Mouse (Mus musculus): ENCODE measurements around the gene Cdcp1. TPM values are rescaled to one million over a fixed set of nuclear protein-coding genes. Genes with fewer than 3 reads are reported as not detected.

Gene Cdcp1
- total RNA-seq (2021): under 1 TPM in 1 of 2 experiments, not detected in 1; 0.07 TPM
- long read RNA-seq, experiment 1: 0 reads
- long read RNA-seq, experiment 2: 0 reads

DNA sequence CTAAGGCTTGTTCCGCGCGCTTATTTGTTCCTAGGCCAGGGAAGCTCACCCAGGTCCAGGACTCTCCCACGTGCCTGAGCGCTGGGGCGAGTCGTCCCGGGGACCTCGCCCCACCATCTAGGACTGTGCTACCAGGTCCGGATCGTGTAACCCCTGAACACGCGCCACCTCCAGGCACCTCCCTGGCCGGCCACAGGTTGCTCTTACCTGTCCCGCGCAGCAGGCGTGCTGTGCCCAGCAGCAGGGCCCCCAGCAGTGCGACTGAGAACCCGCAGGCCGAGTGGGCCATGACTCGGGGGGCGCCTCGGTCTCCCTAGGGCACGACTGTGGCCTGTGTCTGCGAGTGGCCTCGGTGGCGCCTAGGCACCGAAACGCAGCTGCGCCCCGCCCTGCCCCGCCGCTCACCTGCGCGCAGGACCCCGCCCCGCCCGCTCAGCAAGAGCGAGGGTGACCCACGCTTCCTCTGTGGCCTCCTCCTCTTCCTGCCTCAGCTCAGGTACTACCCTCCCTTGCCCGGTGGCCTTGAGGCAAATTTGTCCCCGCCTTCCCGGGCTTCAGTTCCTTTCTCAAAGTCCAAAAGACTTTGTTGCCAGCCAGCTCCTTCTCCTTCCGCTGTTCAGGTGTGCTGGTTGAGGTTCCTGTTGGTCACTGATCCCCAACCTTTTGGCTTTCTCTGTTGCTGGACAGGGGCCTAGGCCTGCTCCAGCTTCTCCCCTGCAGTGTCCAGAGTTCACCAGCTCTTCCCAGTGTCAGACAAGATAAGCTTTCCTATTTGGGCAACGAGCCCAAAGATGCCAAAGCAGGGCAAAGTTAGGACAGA, at the start of gene Cdcp1:
Gene Cdcp1 (minus strand): TSS at position 418 of the 820 bp plus-strand sequence.
- DNase-seq (ENCODE audit: low spot score in 2 of 2): no peak

DNA sequence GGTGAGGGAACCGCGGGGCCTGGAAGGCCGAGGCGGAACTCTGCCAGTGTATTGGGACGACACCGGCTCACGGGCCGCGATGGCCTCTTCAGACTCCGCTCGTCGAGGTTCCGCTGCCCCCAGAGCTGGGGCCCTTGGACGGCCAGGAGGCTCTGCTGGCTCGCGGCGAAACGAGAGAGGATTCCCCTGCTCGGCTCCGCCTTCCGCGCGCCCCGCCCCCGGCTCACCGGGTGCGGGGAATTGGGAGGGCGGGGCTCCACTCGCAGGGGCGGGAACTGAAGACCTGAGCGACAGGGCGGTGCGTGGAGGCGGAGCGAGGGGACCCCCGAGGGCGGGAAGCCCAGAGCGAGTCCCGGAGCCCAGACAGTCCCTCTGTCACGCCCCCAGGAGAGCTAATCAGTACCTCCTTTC, 44.8 kb upstream of the Cdcp1 start, which contains the start of gene Tmem158:
Gene Tmem158 (minus strand): TSS at position 154 of the 411 bp plus-strand sequence.
- peak; percentile 81 to 83 for DNase-seq (ENCODE audit: low spot score in 2 of 2)

DNA sequence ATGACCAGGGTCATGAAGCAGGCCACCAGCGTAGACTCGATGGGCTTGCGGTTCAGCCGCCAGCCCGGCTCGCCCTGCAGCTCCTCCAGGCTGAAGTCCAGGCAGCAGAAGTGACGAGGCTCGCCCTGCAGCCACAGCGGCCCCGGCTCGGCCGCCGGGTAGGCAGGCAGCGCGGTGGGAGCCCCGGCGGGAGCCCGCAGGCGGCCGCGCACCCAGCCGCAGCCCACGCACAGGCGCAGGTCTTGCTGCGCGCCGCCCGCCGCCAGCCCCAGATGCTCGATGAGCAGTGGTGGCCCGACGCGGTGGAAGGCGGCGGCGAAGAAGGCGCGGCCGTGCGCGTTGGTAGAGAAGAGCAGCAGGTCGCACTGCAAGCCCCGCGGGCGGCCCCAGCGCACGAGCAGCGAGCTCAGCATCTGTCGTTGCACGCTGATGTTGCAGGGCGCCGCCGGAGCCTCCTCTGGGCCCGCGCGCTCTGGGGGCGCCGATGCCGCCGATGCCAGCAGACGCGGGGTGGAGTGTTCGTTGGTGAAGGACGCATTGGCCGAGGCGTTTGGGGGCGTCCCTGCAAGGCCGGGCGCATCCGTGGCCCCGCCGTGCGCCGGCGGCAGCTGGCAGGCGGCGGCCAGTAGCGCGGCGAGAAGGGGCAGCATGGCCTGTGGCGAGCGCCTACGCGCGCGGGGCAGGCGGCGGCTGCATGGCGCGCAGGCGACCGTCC, 44.2 kb upstream of the Cdcp1 start:
- peak in 1 of 2 experiments; percentile 42 for DNase-seq (ENCODE audit: low spot score in 2 of 2)

DNA sequence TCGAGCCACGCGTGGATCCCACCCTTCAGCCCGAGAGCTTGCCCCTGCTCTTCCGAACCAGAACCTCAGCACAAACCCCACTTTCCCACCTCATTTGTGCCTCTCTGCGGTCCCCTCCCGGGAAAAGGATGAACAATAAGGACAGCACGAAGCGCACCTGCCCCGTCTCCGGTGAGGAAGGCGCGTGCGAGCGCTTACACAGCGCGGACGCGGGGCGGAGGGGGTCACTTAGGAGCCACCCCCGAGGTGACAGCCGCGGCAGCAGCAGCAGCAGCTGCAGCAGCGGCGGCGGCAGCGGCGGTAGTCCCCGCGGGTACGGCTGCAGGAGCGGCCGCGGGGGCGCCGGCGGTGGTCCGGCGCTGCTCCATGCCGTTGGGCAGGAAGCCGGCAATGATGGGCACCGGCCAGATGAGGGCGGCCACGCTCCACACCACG, 43.6 kb upstream of the Cdcp1 start:
- peak; percentile 76 to 79 for DNase-seq (ENCODE audit: low spot score in 2 of 2)

DNA sequence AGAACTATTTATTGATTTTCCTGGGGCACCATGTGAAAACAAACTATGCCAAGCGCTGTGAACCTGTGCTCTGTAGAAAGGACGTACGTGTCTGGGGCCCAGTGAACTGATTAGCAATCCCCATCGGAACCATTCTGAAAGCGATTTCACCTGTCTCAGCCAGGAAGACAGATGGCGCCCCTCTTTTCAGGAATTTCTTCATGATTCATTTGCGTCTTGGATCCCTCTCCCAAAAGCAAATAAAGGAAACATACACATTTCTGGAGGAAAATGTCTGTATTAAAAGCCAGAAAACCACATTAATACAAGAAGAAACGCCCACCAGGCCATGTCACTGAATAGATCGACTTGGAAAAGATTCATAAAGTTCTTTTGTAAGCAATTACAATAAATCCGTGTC, 43.0 kb upstream of the Cdcp1 start:
- no peak for DNase-seq (ENCODE audit: low spot score in 2 of 2)

DNA sequence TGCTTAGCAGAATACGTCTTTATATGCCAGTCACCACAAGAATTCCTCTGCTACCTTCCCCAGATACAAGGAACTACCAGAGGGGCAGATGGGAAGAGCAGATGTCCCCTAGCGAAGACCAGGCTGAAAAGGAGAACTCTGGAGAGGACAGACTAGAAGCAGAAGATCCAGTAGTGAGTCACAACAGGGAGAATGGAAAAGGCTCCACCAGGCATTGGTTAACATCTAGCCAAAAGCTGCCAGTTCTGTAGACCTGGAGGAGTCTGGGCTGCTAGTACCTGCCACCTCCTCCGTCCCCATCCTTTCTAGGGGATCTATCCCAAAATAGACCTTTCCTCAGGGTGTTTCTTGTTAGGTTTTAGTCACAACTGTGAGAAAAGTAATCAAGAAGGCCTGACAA, 39.9 kb upstream of the Cdcp1 start:
- DNase-seq (ENCODE audit: low spot score in 2 of 2): no peak

DNA sequence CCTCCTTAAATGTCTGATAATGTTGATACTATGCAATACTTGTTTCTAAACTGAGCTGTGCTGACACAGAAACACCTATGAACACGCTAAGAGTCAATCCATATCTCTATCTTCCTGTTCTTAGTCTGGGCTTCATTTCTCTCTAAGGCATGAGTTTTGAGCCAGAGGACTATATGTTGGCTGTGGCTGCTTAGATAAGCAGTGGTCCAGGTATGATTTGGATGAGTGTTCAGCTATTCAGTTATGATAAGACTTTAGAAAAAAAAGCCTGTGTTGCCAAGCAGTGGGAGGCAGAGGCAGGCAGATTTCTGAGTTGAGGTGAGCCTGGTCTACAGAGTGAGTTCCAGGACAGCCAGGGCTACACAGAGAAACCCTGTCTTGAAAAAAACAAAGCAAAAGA, 32.2 kb upstream of the Cdcp1 start:
- DNase-seq (ENCODE audit: low spot score in 2 of 2): no peak

DNA sequence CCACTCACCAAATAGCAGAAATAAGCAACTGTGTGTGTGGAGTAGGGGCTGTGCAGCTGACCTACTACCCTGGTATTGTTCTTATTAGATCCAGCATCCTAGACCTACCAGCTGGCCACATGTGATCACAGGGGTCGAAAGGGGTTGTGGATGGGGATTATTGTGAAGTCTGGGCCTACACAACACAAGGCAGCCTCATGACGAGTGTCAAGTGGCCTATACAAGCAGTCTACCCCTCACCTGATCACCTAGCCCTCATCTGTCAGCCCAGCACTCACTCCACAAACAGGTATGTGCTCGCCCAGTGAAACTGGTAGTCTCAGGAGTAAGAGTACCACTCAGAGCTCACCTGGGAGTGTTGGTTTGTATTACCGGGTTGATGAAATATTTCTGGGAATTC, 29.3 kb upstream of the Cdcp1 start:
- no peak for DNase-seq (ENCODE audit: low spot score in 2 of 2)

DNA sequence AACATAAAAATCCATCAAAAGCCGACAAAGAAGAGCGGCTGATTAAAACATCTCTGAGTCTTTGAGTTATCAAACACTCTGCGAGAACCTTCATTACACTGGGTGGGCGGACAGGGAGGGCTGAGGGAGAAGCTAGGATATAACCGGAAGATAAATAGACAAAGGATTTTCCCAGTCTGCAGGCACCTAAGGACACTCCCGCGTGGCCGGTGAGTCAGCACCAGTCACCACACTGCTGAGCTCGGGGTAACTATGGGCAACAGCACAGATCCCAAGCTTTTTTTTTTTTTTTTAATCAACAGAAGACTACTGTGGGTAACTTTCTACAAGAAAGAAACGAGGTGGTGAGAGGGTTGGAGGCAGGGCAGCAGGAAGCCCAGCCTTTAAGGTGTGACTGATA, 28.1 kb upstream of the Cdcp1 start:
- DNase-seq (ENCODE audit: low spot score in 2 of 2): peak in 1 of 2 experiments; percentile 24

DNA sequence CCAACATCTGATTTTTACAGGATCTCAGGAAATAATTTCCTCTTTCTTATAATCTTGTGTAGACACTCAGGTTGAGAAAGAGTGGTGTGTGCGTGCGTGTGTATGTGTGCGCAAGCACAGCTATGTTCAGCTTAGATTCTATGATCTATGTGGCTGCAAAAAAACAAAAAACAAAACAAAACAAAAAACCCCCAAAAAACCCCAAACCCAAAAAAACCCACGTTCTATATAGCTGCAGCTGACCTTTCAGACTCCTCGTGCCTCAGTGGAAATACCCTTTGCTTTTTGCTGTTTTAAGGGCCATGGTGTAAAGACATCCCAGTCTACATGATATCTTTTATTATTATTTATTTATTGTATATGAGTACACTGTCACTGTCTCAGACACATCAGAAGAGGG, 25.4 kb upstream of the Cdcp1 start:
- DNase-seq (ENCODE audit: low spot score in 2 of 2): no peak

DNA sequence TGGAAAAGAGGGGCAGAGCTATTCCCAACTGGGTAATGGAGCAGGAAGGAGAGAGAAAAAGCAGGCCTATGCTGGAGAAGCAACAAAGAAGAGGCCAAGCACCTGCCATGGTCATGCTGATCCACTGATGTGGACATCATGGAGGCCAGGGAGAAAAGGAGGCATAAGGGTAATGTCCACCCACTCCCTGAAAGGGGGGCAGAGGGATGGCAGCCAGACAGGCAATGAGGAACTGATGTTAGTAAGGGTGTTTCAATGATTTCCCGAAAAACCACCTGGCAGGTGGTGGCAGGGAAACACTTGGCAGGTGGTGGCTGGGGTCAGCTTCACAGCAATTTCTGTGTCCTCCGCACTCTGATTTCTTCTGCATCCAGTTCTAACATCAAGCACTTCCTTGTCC, 24.9 kb upstream of the Cdcp1 start:
- no peak for DNase-seq (ENCODE audit: low spot score in 2 of 2)

DNA sequence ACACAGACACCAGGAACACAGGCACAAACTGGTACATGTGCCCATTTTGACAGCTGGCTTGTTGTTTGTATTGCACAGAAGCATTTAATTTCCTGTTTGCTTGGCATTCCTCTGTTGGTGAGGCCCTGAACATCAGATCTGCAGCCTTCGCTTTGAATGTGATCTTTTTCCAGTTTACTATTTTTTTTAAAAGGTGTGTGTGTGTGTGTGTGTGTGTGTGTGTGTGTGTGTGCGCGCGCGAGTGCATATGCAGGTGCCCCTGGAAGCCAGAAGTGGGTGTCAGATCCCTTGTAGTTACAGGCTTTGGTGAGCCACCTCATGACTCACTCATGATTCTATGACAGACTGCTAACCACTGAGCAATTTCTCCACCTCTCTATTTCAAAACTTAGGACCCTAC, 24.4 kb upstream of the Cdcp1 start:
- DNase-seq (ENCODE audit: low spot score in 2 of 2): no peak

DNA sequence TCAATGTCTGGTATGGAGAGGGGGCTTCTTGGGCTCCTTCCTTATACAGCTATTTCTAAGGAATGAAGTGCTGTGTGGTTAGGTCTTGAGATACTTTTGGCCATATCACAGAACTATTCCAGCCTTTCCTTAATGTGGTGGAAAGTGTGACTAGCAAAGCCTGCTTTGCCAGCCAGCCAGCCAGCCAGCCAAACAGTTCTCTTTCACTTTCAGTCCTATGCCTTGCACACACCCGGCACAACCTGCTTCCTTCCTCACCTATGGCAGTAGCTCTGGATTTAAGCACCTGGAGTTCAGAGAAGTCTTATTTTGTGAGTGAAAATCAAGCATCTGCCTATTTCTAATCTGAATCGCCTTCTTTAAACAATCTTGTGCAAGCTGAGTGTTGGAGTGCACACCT, 23.8 kb upstream of the Cdcp1 start:
- no peak for DNase-seq (ENCODE audit: low spot score in 2 of 2)

DNA sequence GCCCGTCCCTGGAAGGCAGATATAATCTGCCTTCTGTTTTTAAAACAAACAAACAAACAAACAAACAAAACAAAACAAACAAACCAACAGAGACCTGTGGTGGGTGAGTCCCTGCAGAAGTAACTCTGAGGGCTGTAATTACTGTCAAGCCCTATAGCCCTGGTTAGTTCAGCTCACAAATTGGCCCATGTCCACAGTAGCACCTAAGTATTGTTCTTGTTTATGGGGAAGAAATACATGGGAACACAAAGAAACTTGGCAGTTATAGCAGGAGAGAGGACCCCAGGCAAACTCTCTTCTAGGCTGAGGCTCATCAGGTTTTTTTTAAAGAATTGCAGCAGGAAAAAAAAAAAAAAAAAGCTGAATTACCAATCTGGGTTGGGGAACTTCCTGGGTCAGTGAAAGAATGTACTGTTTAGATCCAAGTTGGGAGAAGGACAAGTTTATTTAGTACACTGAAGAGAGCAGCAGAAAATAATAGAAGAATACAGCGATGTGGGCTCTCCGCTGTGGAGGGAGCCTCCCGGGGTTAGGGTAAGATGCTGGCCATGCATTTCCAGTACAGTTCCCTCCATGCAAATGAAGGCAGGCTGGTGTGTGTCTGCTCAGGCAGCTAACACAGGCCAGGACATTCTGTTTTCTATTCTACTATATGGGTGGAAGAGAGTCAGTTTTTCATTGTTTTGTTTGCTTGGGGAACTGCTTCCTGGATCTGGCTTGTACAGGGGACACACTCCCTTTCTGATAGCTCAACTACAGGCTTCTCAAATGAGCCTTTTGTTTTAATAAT, 22.6 kb upstream of the Cdcp1 start:
- DNase-seq (ENCODE audit: low spot score in 2 of 2): no peak

DNA sequence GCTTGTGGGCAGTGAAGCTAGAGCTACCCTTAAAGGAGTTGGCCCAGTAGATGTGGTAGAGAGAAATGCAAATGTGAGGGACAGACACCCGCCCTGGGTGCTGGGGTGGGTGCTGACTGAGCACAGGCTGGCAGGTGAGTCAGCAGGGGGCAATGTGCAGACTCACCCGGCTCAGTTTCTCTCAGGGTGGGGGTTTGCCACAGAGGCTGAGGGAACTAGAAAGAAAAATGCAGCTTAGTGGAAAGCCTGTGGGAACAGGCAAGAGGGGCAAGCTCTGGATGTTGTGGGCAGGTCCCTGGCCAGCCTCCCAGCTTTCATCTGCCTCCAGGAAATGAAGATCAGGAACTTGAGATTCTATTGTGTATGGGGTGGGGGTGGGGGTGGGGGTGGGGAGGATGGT, 21.9 kb upstream of the Cdcp1 start:
- DNase-seq (ENCODE audit: low spot score in 2 of 2): no peak

DNA sequence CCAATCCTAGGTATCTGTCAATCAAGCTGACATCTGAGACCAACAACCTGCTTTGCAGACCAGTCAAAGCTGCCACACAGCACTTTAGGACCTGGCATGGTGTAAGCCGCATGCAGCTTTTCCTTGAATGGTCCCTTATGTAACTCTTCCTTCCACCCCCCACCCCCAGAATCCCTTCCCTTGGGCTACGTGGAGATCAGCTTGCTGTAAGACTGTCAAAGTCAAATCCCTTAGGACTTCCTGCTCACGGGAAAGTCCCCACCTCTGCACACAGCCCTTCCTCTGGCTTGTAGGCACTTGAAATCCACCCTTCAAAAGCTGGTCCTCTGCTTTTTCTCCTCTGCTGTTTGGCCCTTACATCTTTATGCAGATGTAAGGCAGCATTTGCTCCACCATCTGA, 19.8 kb upstream of the Cdcp1 start:
- DNase-seq (ENCODE audit: low spot score in 2 of 2): no peak

DNA sequence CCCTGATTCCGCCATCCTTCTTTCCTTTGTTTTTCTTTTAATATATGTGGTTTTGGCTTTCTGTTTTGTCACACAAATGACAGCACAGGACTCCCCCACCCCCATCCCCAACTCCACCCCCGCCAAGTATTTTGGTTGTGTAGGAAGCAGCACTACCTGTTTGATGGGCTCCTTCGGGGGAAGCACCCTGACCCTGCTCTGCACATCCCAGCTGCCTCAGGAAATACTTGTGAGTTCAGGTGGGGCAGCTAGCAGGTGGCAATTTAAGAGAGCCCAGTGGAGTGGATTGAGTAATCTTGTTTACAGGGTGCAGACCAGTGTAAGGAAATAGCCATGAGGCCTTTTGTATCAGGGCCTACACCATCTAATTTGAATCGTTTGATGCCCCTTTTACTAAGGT, 14.0 kb upstream of the Cdcp1 start:
- no peak for DNase-seq (ENCODE audit: low spot score in 2 of 2)

DNA sequence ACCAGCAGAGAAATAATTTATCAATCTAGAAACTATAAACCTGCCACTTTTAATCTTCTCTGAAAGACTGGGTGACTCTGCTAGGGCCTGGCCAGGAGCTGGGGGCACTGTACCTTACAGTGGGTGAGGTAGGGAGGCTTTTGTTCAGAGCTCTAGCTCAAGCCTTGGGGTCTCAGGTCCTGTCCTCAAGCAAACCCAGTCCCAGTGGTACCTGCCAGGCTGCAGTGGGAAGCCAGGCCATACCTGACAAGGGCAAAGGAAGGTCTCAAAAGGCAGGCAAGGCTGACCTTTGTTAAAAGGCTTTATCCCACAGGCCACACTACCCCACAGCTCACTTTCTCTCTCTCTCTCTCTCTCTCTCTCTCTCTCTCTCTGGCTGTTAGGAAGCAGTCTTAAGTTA, 12.8 kb upstream of the Cdcp1 start:
- DNase-seq (ENCODE audit: low spot score in 2 of 2): no peak

DNA sequence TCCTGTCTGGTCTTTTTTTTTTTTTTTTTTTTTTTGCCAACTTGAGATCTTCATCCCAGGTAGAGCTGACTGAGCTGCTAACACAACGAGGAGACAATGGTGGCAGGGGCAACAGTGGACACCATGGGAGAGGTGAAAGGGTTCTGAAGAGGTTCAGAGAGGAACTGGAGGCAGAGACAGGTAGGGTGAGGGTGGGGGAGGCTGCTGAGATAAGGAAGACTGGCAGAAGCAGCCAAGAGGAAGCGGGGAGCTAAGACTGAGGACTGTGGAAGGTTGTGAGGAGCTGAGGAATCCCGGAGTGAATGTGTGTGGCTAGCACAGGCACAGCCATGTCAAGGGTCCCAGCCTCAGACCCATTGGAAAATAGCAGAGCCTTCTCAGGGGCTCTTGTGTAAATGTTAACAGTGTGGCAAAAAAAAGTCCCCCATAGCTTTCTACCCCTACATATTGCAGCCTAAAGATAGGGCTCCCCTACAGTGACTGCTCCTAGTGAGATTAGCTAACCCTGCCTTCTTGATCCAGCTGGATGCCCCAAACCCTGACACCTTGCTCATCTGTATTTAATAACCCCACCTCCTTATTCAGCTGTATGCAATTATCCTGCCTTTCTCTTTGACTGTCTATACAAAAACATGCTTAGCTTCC, 11.4 kb upstream of the Cdcp1 start:
- DNase-seq (ENCODE audit: low spot score in 2 of 2): no peak

DNA sequence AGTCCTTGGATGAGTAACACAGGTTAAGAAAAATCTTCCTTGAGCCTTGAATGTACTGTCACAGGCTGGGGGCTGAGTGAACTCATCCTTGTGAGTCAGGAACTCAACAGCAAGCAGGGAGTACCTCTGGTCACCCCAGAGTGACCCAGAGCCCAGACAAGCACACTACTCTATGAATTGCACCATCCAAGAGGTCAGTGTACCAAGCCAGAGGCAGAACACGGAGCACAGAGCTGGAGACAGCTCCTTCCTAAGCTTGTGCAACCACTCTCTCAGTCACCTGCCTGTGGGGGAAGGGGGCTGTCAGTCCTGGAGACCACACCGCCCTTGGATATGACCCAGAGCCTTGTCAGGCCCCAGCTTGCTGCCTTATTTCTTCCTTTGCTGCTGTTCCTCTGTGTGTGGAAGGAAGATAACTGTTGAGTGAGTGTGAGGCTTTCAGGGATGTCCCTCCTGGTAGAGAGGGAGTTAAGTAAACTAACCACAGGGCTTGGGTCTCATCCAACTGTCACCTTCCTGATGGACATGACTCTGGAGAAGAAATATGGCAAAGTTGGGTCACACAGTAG, 9.1 kb upstream of the Cdcp1 start:
- DNase-seq (ENCODE audit: low spot score in 2 of 2): no peak

DNA sequence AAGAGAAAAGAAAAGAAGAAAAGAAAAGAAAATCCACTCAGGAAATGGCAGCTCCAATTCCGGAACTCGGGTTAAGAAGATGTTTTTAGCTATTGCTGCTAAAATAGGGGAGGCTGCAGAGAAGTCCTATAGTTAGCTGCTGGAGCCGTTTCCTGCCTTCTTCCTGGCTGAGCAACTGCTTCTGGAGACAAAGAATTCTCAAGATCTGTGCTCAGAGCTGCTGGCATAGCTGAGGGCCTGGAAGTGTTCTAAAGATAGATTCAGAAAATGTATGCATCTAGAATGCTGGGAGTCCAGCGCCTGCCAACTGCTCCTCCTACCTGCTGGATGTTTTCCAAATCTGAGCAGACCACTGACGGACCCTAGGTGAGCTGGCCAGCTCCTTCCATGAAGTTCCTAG, 4.0 kb upstream of the Cdcp1 start:
- no peak for DNase-seq (ENCODE audit: low spot score in 2 of 2)
